Mouse (Mus musculus): ENCODE measurements around the gene Slc44a4.

- TF ChIP-seq CTCF (IDR thresholded peaks at IDR 0.05; ENCODE audit: low read depth): no peak
- TF ChIP-seq EP300 (IDR thresholded peaks at IDR 0.05; ENCODE audit: low read depth): no peak
Observed at GRCm38 (mm10) chr17:34913930-34914665, at the start of gene Slc44a4.

Measured in liver, postnatal 0 days (tissue).